Mouse (Mus musculus): ENCODE data around the gene Pik3ca.
"Not testable (repeated sequence)": the region's sequence is repeated elsewhere in the genome, so short reads cannot be mapped to it uniquely, and the experiment has no call there.

Pik3ca gene

GRCm38 (mm10) chr3:32401591-32401990 is 4.1 kb downstream of the Pik3ca start:
- no peak for DNase-seq (ENCODE audit: low spot score in 2 of 2)

GRCm38 (mm10) chr3:32402990-32403885 is 5.8 kb downstream of the Pik3ca start:
- no peak for DNase-seq (ENCODE audit: low spot score in 2 of 2)

- no peak for DNase-seq (ENCODE audit: low spot score in 2 of 2)
These were observed 8.2 kb downstream of the Pik3ca start for GRCm38 (mm10) chr3:32405699-32406098.

- DNase-seq (ENCODE audit: low spot score in 2 of 2), result no peak
These were observed 9.3 kb downstream of the Pik3ca start for GRCm38 (mm10) chr3:32406804-32407203.

GRCm38 (mm10) chr3:32408811-32409273 is 11.4 kb downstream of the Pik3ca start:
- no peak for DNase-seq (ENCODE audit: low spot score in 2 of 2)

- DNase-seq (ENCODE audit: low spot score in 2 of 2), result no peak
These were observed 15.1 kb downstream of the Pik3ca start for GRCm38 (mm10) chr3:32412502-32413044.

- DNase-seq (ENCODE audit: low spot score in 2 of 2), result no peak
These were observed 16.9 kb downstream of the Pik3ca start for GRCm38 (mm10) chr3:32414381-32414780.

- DNase-seq (ENCODE audit: low spot score in 2 of 2), result no peak
These were observed 18.2 kb downstream of the Pik3ca start for GRCm38 (mm10) chr3:32415370-32416309.

GRCm38 (mm10) chr3:32417751-32418211 is 20.3 kb downstream of the Pik3ca start:
- DNase-seq (ENCODE audit: low spot score in 2 of 2), result peak in 1 of 2 experiments; percentile 21

GRCm38 (mm10) chr3:32419866-32420265 is 22.4 kb downstream of the Pik3ca start:
- DNase-seq (ENCODE audit: low spot score in 2 of 2), result no peak

GRCm38 (mm10) chr3:32421115-32422054 is 23.9 kb downstream of the Pik3ca start:
- no peak for DNase-seq (ENCODE audit: low spot score in 2 of 2)

GRCm38 (mm10) chr3:32427695-32428094 is 30.2 kb downstream of the Pik3ca start:
- no peak for DNase-seq (ENCODE audit: low spot score in 2 of 2)

- no peak for DNase-seq (ENCODE audit: low spot score in 2 of 2)
These were observed 30.9 kb downstream of the Pik3ca start for GRCm38 (mm10) chr3:32428361-32428760.

GRCm38 (mm10) chr3:32428921-32429320 is 31.4 kb downstream of the Pik3ca start:
- DNase-seq (ENCODE audit: low spot score in 2 of 2), result no peak

GRCm38 (mm10) chr3:32429351-32429750 is 31.9 kb downstream of the Pik3ca start:
- not testable (repeated sequence) for DNase-seq (ENCODE audit: low spot score in 2 of 2)

- no peak for DNase-seq (ENCODE audit: low spot score in 2 of 2)
These were observed 32.9 kb downstream of the Pik3ca start for GRCm38 (mm10) chr3:32430394-32430793.

- DNase-seq (ENCODE audit: low spot score in 2 of 2), result no peak
These were observed 36.5 kb downstream of the Pik3ca start for GRCm38 (mm10) chr3:32434016-32434415.

GRCm38 (mm10) chr3:32436101-32436500 is 38.6 kb downstream of the Pik3ca start:
- no peak for DNase-seq (ENCODE audit: low spot score in 2 of 2)

GRCm38 (mm10) chr3:32437297-32437696 is 39.8 kb downstream of the Pik3ca start:
- DNase-seq (ENCODE audit: low spot score in 2 of 2), result no peak

GRCm38 (mm10) chr3:32437820-32438219 is 40.3 kb downstream of the Pik3ca start:
- DNase-seq (ENCODE audit: low spot score in 2 of 2), result no peak

GRCm38 (mm10) chr3:32438716-32439115 is 41.2 kb downstream of the Pik3ca start:
- no peak for DNase-seq (ENCODE audit: low spot score in 2 of 2)

Measured in urinary bladder, adult 18-20 months (tissue).